1 mouse cellular context compared by ENCODE assay signal in the genomic region with DNA sequence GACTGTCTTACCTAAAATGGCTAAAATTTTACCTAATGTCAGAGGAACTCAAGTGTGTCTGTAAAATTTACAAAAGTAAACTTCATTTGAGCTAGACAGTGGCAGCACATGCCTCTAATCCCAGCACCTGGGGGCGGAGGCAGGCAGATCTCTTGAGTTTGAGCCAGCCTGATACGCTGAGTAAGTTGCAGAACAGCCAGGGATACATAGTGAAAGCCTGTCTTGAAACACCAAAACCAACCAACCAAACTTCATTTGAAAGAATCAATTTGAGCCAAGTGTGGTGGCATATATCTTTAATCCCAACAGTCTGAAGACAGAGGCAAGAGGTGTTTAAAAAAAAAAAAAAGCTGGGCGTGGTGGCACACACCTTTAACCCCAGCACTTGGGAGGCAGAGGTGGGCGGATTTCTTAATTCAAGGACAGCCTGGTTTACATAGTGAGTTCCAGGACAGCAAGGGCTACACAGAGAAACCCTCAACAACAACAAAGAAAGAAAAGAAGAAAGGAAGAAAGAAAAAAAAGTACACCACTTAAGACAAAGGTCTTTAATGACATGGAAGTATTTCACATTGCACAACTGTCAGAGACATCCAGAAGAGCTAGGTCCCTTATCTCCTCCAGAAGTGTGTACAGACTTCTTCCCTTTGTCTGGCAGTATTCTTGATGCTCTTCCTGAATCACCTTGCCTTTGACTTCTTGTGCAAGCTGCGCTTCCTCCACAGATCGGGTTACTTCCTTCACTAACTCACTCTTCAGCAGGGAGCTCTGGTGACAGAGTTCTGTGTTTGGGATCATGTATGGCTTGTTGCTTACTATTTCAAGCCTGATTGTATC.
TF ChIP-seq lines count a peak whose summit lies in the region.

No protein-coding gene starts in this region.

TF ChIP-seq in MEL, 35 proteins besides CTCF, POLR2A, EP300 and RAD21:
- TF ChIP-seq JUND (IDR thresholded peaks at IDR 0.05; ENCODE audit: low read depth, low read length) (no peak), TAL1 (IDR thresholded peaks at IDR 0.05; ENCODE audit: low read length) (peak; percentile 56; the same call in 1 of the 2 replicates), ZNF384 (IDR thresholded peaks at IDR 0.05; ENCODE audit: low read depth, low read length) (peak; percentile 60; the same call in 1 of the 2 replicates), SIN3A (IDR thresholded peaks at IDR 0.05; ENCODE audit: low read length) (no peak), GATA1 (IDR thresholded peaks at IDR 0.05; ENCODE audit: low read depth, low read length) (peak; percentile 66), TCF12 (IDR thresholded peaks at IDR 0.05; ENCODE audit: low read depth, low read length) (no peak), SMC3 (IDR thresholded peaks at IDR 0.05; ENCODE audit: low read depth, low read length) (no peak)
